Mouse (Mus musculus): ENCODE measurements around the gene Ap5s1. TPM values are rescaled to one million over a fixed set of nuclear protein-coding genes. Genes with fewer than 3 reads are reported as not detected.
"Not testable (repeated sequence)": the region's sequence is repeated elsewhere in the genome, so short reads cannot be mapped to it uniquely, and the experiment has no call there.

The Ap5s1 gene
- total and polyA plus RNA-seq, 3 experiments = 13.7 to 89.8 (median 20.2) TPM

GRCm38 (mm10) chr2:131220030-131220429 lies 13.2 kb downstream of the Ap5s1 start:
- no peak for DNase-seq

- DNase-seq = no peak
Measured at GRCm38 (mm10) chr2:131221853-131222515, 15.1 kb downstream of the Ap5s1 start.

- DNase-seq = no peak
Measured at GRCm38 (mm10) chr2:131222562-131222961, 15.7 kb downstream of the Ap5s1 start.

GRCm38 (mm10) chr2:131223569-131223968 lies 16.7 kb downstream of the Ap5s1 start:
- DNase-seq = peak; percentile 43

- no peak for DNase-seq
Measured at GRCm38 (mm10) chr2:131225178-131225577, 18.3 kb downstream of the Ap5s1 start.

- DNase-seq = not testable (repeated sequence)
Measured at GRCm38 (mm10) chr2:131226669-131227068, 19.8 kb downstream of the Ap5s1 start.

GRCm38 (mm10) chr2:131227243-131227642 lies 20.4 kb downstream of the Ap5s1 start:
- no peak for DNase-seq

- DNase-seq = no peak
Measured at GRCm38 (mm10) chr2:131232558-131232957, 25.7 kb downstream of the Ap5s1 start.

GRCm38 (mm10) chr2:131233307-131234126 lies 26.6 kb downstream of the Ap5s1 start, which contains the start of gene Mavs:
TSS of gene Mavs (plus strand) at chr2:131234063.
- DNase-seq = peak; percentile 98

- DNase-seq = no peak
Measured at GRCm38 (mm10) chr2:131234127-131234650, 27.3 kb downstream of the Ap5s1 start.

- peak; percentile 24 for DNase-seq
Measured at GRCm38 (mm10) chr2:131234970-131235635, 28.2 kb downstream of the Ap5s1 start.

GRCm38 (mm10) chr2:131242180-131242579 lies 35.3 kb downstream of the Ap5s1 start:
- DNase-seq = no peak

- no peak for DNase-seq
Measured at GRCm38 (mm10) chr2:131242929-131243328, 36.1 kb downstream of the Ap5s1 start.

- peak; percentile 79 for DNase-seq
Measured at GRCm38 (mm10) chr2:131253681-131254328, 46.9 kb downstream of the Ap5s1 start.

- DNase-seq = no peak
Measured at GRCm38 (mm10) chr2:131254329-131254713, 47.4 kb downstream of the Ap5s1 start.

- no peak for DNase-seq
Measured at GRCm38 (mm10) chr2:131255738-131256137, 48.9 kb downstream of the Ap5s1 start.

GRCm38 (mm10) chr2:131258693-131259092 lies 51.8 kb downstream of the Ap5s1 start:
- no peak for DNase-seq

- DNase-seq = no peak
Measured at GRCm38 (mm10) chr2:131260544-131261307, 53.8 kb downstream of the Ap5s1 start.

- no peak for DNase-seq
Measured at GRCm38 (mm10) chr2:131261481-131262212, 54.8 kb downstream of the Ap5s1 start.

- peak; percentile 98 for DNase-seq
Measured at GRCm38 (mm10) chr2:131262213-131262672, 55.4 kb downstream of the Ap5s1 start, which contains the start of gene Pank2. TSS of gene Pank2 (plus strand) at chr2:131262495.

Data from adrenal gland, adult 2 months (tissue).